Mouse (Mus musculus) lung, postnatal 25 days (tissue): ENCODE data around the gene Grk1.
A peak's percentile ranks its signal among the peaks of the same experiment; 100 is the strongest.

Source experiments
- DNase-seq: peaks from one replicate; pipeline ENCODE4 v3.0.0; 2022; ENCODE audit warnings: low spot score

The Grk1 gene

GRCm38 (mm10) chr8:13404666-13405131 is at the start of gene Grk1:
Gene Grk1, plus strand, starts transcription at chr8:13405081.
- no peak for DNase-seq

GRCm38 (mm10) chr8:13356221-13356620 is 48.7 kb upstream of the Grk1 start:
- DNase-seq: no peak

- no peak for DNase-seq
Measured at GRCm38 (mm10) chr8:13356681-13357080, 48.2 kb upstream of the Grk1 start.

- DNase-seq: no peak
Measured at GRCm38 (mm10) chr8:13360213-13360612, 44.7 kb upstream of the Grk1 start.

GRCm38 (mm10) chr8:13361865-13362264 is 43.0 kb upstream of the Grk1 start:
- no peak for DNase-seq

- no peak for DNase-seq
Measured at GRCm38 (mm10) chr8:13373151-13373662, 31.7 kb upstream of the Grk1 start.

- DNase-seq: no peak
Measured at GRCm38 (mm10) chr8:13381630-13382029, 23.3 kb upstream of the Grk1 start.

GRCm38 (mm10) chr8:13382536-13382935 is 22.3 kb upstream of the Grk1 start:
- no peak for DNase-seq

GRCm38 (mm10) chr8:13382999-13383398 is 21.9 kb upstream of the Grk1 start:
- no peak for DNase-seq

- no peak for DNase-seq
Measured at GRCm38 (mm10) chr8:13386366-13386765, 18.5 kb upstream of the Grk1 start.

GRCm38 (mm10) chr8:13387728-13388127 is 17.2 kb upstream of the Grk1 start:
- no peak for DNase-seq

- no peak for DNase-seq
Measured at GRCm38 (mm10) chr8:13388744-13389143, 16.1 kb upstream of the Grk1 start.

- no peak for DNase-seq
Measured at GRCm38 (mm10) chr8:13393869-13394268, 11.0 kb upstream of the Grk1 start.

- no peak for DNase-seq
Measured at GRCm38 (mm10) chr8:13396725-13397124, 8.2 kb upstream of the Grk1 start, which contains the start of gene Atp4b. Gene Atp4b, minus strand, starts transcription at chr8:13396825.

- no peak for DNase-seq
Measured at GRCm38 (mm10) chr8:13403517-13403916, 1.4 kb upstream of the Grk1 start.

GRCm38 (mm10) chr8:13406011-13406410 is 1.1 kb downstream of the Grk1 start:
- DNase-seq: no peak

- DNase-seq: peak; percentile 57
Measured at GRCm38 (mm10) chr8:13411597-13411996, 6.7 kb downstream of the Grk1 start.

- peak; percentile 36 for DNase-seq
Measured at GRCm38 (mm10) chr8:13412891-13413558, 8.1 kb downstream of the Grk1 start.

GRCm38 (mm10) chr8:13413823-13414390 is 9.0 kb downstream of the Grk1 start:
- DNase-seq: no peak

GRCm38 (mm10) chr8:13415879-13416278 is 11.0 kb downstream of the Grk1 start:
- DNase-seq: no peak

- no peak for DNase-seq
Measured at GRCm38 (mm10) chr8:13419111-13419639, 14.3 kb downstream of the Grk1 start.

GRCm38 (mm10) chr8:13420970-13421369 is 16.1 kb downstream of the Grk1 start:
- DNase-seq: peak; percentile 39

- DNase-seq: no peak
Measured at GRCm38 (mm10) chr8:13427351-13427750, 22.5 kb downstream of the Grk1 start.
